Mouse (Mus musculus): ENCODE data around the gene Cks1b.
"Not testable (repeated sequence)": the region's sequence is repeated elsewhere in the genome, so short reads cannot be mapped to it uniquely, and the experiment has no call there.

The Cks1b gene

DNA sequence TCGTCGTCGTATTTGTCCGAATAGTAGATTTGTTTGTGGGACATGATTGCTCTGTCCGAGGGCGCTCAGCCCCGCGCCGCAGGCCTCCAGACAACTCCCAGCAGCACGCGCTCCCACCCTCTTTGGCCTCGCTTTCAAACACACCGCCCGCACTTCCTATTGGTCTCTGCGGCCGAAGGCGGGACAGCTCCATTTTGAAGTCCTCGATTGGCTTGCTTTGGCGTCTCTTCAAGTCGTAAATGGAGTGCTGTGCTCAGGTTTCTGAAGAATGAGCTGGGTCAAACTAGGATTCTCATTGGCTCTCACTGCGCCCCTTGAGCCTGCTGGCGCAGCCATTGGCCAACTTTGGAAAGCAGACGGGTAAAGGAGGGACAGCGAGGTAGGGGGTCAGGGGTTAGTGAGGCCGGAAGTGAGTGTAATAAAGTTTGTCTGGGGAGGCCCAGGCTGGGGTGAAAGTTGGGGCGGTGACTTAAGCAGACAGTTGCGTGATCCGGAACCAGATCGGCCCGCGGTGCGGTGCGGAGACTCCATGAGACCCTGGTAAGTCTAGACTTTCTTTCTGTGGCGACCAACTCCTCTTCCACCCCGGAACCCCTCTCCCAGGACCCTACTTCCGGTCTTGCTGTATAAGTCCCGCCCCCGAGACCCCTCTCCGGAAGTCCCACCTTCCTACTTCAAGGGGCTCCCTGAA, at the start of gene Cks1b, which contains the start of gene Shc1:
Gene Cks1b, minus strand, starts transcription at position 214 of the 691 bp plus-strand sequence.
Gene Shc1, plus strand, starts transcription at position 274 of the 691 bp plus-strand sequence.
- DNase-seq (ENCODE audit: low spot score in 2 of 2) = peak; percentile 97

GRCm38 (mm10) chr3:89458965-89459807, 41.0 kb upstream of the Cks1b start:
- peak; percentile 64 to 91 for DNase-seq (ENCODE audit: low spot score in 2 of 2)

GRCm38 (mm10) chr3:89458372-89458964, 40.3 kb upstream of the Cks1b start:
- DNase-seq (ENCODE audit: low spot score in 2 of 2) = no peak

DNA sequence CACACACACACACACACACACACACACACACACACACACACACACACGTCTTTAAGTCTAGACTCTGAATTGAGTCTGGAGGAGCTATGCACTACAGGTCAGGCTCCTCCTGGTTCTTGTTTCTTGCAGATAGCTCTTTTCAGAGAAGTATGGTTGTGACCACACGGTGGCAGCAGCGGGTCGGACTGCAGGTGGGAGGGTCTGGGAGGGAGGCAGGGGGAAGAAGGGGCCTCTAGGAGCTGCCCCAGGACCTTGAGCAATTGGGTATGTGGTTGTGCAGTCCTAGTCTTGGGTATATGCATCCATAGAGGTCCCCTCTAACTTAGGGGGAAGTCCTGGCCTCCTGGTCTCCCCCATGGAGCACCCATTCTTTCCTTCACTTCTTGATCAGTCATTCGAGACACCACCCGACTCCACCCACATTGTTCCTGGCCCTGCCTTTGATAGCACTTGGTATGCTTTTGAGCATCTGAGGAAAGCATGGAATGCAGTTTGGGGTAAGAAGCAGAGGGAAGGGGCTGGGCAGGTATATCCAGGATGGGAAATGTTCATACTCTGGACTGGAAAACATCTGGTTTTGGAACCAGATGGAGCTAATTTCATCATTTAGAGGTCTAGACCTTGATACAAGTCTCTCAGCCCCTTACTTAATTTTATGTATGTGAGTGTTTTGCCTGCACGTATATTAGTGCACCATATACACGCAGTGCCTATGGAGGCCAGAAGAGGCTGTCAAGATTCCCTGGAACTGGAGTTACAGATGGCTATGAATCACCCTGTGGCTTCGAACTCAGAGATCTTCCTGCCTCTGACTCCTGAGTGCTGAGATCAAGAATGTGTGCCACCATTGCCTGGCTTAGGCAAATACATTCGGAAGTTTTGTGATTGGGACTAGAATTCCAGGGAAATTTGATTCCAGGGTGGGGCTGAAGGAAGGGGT, 38.8 kb upstream of the Cks1b start:
- peak in 1 of 2 experiments; percentile 63 for DNase-seq (ENCODE audit: low spot score in 2 of 2)

DNA sequence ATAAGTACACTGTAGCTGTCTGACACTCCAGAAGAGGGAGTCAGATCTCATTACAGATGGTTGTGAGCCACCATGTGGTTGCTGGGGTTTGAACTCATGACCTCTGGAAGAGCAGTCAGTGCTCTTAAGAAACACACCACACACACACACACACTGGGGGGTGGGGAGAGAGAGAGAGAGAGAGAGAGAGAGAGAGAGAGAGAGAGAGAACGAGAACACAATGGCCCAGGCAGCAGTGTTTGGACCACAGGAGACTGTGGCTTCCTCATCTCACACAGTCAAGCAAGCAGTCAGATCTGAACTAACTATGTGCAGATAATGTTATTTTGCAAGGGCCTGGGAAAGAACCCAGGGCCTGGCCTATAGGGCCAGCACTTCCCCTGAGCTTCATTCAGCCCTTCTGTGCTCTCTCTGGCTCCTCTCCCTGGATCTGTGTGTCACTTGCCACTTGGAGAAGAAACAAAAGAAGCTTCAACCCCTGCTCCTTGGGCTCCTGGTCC, 37.7 kb upstream of the Cks1b start:
- DNase-seq (ENCODE audit: low spot score in 2 of 2) = no peak

DNA sequence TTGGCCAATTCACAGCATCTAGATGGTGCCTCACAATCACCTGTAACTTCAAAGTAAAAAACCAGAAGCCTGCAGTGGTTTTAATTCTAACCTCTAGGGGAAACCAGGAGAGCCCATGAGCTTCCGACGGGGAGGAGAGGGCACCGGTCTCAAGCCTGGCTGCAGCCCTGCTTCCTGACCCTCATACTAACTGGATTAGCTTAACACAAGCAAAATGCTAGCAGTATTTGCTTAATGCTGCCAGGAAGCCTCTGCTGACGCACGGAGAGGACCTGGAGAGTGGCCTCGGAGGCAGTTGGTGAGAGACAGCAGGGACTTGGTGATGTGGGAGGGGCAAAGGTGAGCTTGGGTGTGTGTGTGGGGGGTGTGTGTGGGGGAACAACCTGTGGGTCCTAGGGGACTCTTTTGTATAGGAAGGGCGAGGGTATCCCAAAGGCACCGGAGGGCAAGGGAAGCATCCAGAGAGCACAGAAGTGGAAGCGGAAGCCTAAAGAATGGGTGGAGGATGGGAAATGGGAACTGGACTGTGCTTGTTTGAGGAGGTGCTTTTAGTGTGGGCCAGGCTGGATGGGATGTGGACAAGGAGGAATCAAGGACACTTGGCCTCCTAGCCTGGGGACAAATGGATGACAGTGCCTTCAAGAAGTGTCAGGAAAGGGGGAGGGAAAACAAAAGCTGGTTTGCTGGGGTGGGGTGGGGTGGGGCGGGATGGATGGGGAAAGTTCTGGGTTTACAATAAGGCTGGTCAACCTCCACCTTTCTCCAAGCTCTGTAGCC, 36.4 kb upstream of the Cks1b start, which contains the start of gene Pmvk:
Gene Pmvk, plus strand, starts transcription at position 141 of the 777 bp plus-strand sequence.
- no peak for DNase-seq (ENCODE audit: low spot score in 2 of 2)

DNA sequence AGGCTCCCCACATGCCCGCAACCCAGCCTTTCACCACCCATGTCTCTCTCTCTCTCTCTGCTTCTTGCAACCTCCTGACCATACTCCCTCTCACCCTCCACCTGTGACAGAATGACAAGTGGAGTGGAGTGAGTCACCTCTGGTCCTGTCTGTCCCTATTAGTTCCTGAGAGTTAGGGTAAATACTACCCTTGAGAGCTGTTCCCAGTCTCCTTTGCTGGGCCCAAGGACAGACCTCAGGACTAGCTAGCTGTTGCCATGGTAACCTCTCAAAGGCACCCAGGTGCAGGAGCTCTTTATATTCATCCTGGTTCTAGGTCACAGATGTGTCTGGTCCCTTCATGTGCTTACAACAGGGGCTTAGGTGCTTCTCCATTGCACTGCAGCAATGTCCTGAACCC, 33.7 kb upstream of the Cks1b start:
- no peak for DNase-seq (ENCODE audit: low spot score in 2 of 2)

- peak in 1 of 2 experiments; percentile 79 for DNase-seq (ENCODE audit: low spot score in 2 of 2)
Observed at GRCm38 (mm10) chr3:89449541-89449940, 31.4 kb upstream of the Cks1b start.

DNA sequence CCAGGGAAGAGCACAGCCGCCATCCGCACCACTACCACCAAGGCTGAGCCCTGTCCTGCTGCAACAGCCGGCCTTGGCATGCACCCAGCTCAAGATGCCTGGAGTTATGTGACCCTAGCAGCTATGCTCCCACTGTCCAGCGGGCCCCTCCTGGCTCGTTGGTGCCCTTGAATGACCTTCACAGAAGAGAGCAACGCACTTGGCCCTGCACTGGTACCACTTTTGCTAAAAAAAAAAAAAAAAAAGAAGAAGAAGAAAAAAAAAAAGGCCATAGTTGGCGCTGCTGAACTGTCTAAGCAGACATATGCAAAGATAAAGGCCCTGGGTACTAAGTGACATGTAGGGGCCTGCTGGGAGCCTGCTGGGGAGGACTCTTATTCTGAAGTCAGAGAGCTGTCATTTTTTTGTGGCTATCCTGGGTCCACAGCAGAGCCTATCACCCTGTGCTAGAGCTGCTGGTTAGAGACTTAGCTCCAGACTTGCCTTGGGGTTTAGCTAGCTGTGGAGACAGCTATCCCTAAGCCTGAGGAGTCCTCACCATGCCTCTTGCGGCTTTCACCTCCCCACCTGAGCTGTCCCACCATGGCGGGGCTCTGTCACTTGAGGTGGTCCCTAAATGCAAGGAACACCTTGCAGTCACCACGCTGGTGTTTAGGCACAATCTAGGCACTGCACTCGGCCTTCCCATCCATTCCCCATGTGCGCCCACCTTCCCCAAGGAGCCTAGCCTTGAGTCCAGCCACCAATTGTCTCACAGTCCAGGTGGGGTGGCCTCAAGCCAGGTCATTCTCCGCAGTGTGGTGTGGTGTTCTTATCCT, 30.7 kb upstream of the Cks1b start:
- DNase-seq (ENCODE audit: low spot score in 2 of 2) = no peak

DNA sequence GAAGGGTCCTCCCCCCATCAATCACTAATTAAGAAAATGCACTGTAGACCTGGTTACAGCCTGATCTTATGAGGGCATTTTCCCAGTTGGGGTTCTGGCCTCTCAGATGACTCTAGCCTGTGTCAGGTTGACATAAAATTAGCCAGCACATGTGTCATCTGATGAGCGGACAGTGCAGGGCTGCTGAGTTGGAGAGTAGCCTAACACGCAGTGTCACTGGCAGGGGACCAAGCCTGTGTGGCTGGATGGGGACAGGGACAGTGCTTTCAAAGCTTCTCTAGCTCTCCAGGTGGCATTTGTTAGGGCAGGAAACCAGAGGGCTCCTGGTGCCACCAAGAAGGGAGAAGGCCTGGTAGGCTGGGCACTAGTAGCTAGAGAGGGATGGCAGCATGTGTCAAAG, 22.5 kb upstream of the Cks1b start:
- no peak for DNase-seq (ENCODE audit: low spot score in 2 of 2)

DNA sequence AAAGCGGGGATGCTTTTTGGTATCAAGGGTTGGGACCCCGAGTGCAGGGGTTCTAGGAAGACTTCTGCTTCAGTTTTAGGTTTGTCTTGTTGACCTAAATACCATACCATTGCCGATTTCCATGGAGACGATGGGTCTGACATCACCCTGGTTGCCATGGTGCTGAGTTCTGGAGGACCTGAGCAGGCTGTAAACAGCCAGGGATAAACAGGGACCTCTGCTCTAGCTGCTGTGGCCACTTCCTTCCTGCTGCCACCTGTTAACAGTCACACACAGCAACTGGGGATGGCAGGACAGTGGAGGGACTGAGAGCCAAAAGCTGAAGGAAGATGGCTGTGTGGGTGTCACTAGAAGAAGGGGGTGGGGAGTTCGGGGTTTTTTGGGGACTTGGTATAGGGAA, 19.1 kb upstream of the Cks1b start:
- no peak for DNase-seq (ENCODE audit: low spot score in 2 of 2)

- no peak for DNase-seq (ENCODE audit: low spot score in 2 of 2)
Observed at GRCm38 (mm10) chr3:89436176-89437113, 18.3 kb upstream of the Cks1b start, which contains the start of gene Pbxip1. Gene Pbxip1, plus strand, starts transcription at chr3:89436706.

DNA sequence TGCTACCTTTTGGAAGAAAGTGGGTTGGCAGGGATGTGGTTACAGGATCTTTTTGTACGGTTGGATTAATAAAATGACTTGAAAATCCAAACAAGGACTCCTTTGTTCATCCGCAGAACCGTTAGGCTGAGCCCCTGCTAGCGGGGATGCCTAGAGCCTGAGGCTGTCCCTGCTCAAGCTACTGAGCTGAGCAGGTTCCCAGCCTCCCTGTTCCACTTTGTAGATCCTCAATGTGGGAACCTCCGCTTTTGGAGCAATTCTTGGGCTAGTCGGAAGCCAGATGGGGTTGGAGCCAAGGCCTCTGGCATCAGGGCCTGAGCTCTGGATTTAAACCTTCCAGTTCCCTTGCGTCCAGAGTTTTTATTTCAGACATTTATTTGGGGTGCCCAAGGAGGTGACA, 16.9 kb upstream of the Cks1b start:
- DNase-seq (ENCODE audit: low spot score in 2 of 2) = no peak

- no peak for DNase-seq (ENCODE audit: low spot score in 2 of 2)
Observed at GRCm38 (mm10) chr3:89434532-89434931, 16.3 kb upstream of the Cks1b start.

DNA sequence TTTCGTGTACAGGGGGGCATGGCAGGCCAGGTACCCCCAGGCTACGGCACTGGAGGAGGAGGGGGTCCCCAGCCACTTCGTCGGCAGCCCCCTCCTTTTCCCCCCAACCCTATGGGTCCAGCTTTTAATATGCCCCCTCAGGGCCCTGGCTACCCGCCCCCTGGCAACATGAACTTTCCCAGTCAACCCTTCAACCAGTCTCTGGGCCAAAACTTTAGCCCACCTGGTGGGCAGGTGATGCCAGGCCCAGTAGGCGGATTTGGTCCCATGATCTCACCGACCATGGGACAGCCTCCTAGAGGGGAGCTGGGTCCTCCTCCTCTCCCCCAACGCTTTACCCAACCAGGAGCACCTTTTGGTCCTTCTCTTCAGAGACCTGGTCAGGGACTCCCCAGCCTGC, 14.4 kb upstream of the Cks1b start:
- no peak for DNase-seq (ENCODE audit: low spot score in 2 of 2)

DNA sequence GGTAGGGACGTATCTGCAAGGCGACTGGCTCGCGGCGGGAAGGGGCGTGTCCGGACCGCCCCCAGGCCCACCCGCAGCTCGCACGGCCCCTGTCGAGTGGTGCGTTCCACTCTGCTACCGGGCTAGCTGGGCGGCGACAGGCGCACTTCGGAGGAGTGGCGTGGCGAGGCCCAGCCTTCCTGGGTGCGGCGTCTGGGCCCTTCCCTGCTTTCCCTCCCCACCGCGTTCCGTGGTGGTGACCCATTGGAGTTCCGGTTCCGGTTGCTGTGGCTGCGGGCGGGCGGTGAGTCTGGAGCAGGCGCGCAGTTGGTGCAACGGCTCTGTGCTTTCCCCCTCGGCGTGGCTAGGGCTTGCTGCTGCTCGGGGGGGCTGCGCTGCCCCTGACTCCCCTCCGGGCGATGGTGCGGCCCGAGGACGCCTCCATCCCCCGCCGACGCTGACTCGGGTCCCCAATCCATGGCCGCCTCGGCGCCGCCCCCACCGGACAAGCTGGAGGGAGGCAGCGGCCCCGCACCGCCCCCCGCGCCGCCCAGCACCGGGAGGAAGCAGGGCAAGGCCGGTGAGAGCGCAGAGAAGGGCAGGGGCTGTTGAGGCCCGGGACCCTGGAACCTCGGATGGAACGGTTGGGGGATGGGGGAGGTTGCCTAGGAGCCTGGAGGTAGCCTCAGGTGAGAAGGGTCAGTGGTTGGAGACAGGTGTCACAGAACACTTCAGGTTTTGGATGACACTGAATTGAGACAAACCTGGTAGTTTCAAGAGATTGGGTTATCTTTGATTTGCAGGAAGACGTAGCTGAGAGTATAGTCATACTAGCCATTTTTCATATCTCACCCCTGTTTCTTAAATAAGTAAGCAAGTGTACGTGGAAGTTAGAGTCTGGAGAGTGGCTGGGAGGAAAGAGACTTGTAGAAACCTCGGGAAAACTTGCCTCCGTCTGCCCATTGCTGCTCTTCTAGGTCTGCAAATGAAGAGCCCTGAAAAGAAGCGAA, 12.3 kb upstream of the Cks1b start, which contains the start of gene Pygo2:
Gene Pygo2, plus strand, starts transcription at position 44 of the 989 bp plus-strand sequence.
- peak; percentile 92 to 96 for DNase-seq (ENCODE audit: low spot score in 2 of 2)

DNA sequence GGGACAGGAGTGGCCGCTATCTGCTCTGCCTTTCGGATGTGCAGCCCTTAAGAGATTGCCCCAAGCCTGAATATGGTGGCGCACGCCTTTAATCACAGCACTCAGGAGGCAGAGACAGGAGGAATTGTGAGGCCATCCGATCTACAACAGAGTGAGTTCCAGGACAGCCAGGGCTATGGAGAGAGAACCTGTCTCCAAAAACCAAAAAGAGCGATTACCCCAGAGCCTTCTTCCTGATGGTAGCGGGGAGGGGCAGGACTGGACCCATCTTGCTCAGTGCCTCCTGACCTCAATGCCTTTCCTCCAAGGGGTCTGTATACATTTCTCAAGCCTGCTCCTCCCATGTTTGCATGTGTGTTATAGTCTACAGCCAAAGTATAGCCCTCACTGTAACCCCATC, 10.8 kb upstream of the Cks1b start:
- not testable (repeated sequence) for DNase-seq (ENCODE audit: low spot score in 2 of 2)

All from left cerebral cortex, adult 9 months (tissue).